Mouse (Mus musculus): Measurements from ENCODE around the gene Asb6. TPM values are rescaled to one million over a fixed set of nuclear protein-coding genes. Genes with fewer than 3 reads are reported as not detected.

Gene Asb6
- total and polyA plus RNA-seq, 3 experiments: 50.1 to 54.6 TPM; not detected in 1

DNA sequence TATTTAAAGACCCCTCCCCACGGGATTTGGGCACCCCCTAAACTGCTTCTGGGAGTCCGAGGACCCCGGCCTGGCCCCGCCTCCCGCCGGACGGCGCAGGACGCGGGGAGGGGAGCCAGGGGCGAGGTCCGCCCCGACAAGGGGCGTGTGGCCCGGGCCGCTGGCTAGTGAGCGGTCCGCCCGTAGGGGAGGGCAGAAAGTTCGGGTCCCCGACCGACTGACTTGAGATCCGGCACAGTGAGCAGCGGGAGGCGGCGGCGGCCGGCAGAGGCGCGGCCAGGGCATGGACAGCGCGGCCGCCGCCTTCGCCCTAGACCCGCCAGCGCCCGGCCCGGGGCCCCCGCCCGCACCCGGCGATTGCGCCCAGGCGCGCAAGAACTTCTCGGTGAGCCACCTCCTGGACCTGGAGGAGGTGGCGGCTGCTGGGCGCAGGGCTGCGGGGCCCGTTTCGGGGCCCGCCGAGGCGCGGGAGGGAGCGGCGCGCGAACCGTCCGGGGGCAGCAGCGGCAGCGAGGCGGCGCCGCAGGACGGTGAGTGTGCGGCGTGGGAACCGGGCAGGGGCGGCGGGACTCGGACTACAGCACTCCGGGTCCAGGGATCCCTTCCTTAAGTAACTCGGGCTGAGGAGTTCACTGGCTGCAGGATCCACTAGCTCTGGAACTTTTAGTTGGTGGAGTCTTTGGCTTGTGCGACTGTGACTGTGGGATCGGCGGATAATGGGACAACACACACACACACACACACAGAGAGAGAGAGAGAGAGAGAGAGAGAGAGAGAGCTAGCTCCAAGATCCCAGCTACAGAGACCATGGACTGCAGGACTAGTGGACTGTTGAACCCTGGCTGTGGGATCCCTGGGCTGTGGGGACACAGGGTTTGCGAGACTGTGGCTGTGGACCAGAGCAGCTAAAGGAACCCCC, 15.3 kb upstream of the Asb6 start:
- Histone ChIP-seq H3K79me2 (ENCODE audit: control insufficient read depth, insufficient read depth, low read length, poor library complexity) (no peaks in the 10 kb centered on the region), H3K36me3 (ENCODE audit: control insufficient read depth in 1 of 2, insufficient read depth in 2 of 2, low read length in 2 of 2) (no peaks in the 10 kb centered on the region), H3K9ac (ENCODE audit: control insufficient read depth, low read depth, low read length, poor library complexity, severe bottlenecking) (no peak overlapping the region), H3K4me1 (ENCODE audit: control insufficient read depth in 1 of 2, insufficient read depth in 2 of 2, low read length in 2 of 2) (no peaks in the 10 kb centered on the region), H3K4me3 (ENCODE audit: control insufficient read depth in 1 of 2, insufficient read depth in 1 of 2, low read depth in 2 of 2, low read length in 2 of 2) (no peak overlapping the region), H3K9me3 (replicated peaks; ENCODE audit: insufficient read depth, low read length) (no peaks in the 10 kb centered on the region), H3K27ac (ENCODE audit: control insufficient read depth, low read depth, low read length) (no peak overlapping the region), H3K27me3 (ENCODE audit: control insufficient read depth in 1 of 2, insufficient read depth in 2 of 2, low read length in 2 of 2) (peaks cover 4 to 7% of the 10 kb centered on the region in 2 experiments)
- no peak for TF ChIP-seq POLR2AphosphoS2 (IDR thresholded peaks at IDR 0.05; ENCODE audit: low read length)
- no peak for TF ChIP-seq ETS1 (IDR thresholded peaks at IDR 0.05; ENCODE audit: low read depth, low read length)
- TF ChIP-seq CTCF (IDR thresholded peaks at IDR 0.05 in 2 of 3, conservative IDR thresholded peaks at IDR 0.05 in 1 of 3; ENCODE audit: control insufficient read depth in 1 of 3, insufficient read depth in 1 of 3, low read depth in 2 of 3, low read length in 3 of 3, poor library complexity in 1 of 3, severe bottlenecking in 1 of 3): no peak
- no peak for TF ChIP-seq MYC (IDR thresholded peaks at IDR 0.05; ENCODE audit: low read depth, low read length)
- no peak for TF ChIP-seq USF1 (IDR thresholded peaks at IDR 0.05; ENCODE audit: low read depth, low read length)
- no peak for TF ChIP-seq EP300 (IDR thresholded peaks at IDR 0.05; ENCODE audit: low read depth in 1 of 2, low read length in 2 of 2)
- TF ChIP-seq POLR2AphosphoS5 (IDR thresholded peaks at IDR 0.05; ENCODE audit: borderline replicate concordance, low read depth, low read length): no peak
- TF ChIP-seq HCFC1 (IDR thresholded peaks at IDR 0.05; ENCODE audit: low read depth, low read length): no peak
- no peak for DNase-seq (ENCODE audit: low read depth, low spot score)

DNA sequence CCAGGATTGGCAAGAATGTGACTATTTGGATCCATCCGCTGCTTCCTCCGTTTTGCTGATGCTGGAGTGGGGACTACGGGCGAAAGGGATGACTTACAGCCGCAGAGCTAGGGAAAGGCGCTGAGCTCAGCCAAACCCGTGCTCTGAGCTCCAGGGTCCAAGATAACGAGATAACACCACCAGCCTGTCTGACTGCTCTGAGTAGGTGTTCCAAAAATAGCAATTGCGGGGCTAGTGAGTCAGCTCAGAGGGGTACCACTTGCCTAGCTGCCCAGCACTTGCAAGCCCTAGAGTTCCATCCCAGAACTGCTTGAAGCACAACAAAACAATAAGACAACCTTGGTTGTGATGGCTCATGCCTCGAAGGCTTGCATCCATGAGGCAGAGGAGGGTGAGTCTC, 12.5 kb upstream of the Asb6 start:
- Histone ChIP-seq H3K9ac (ENCODE audit: control insufficient read depth, low read depth, low read length, poor library complexity, severe bottlenecking) (no peak overlapping the region), H3K27me3 (ENCODE audit: control insufficient read depth in 1 of 2, insufficient read depth in 2 of 2, low read length in 2 of 2) (peaks cover 7 to 12% of the 10 kb centered on the region in 2 experiments), H3K27ac (ENCODE audit: control insufficient read depth, low read depth, low read length) (no peak overlapping the region), H3K4me3 (ENCODE audit: control insufficient read depth in 1 of 2, insufficient read depth in 1 of 2, low read depth in 2 of 2, low read length in 2 of 2) (no peak overlapping the region), H3K79me2 (ENCODE audit: control insufficient read depth, insufficient read depth, low read length, poor library complexity) (no peaks in the 10 kb centered on the region), H3K9me3 (replicated peaks; ENCODE audit: insufficient read depth, low read length) (no peaks in the 10 kb centered on the region), H3K4me1 (ENCODE audit: control insufficient read depth in 1 of 2, insufficient read depth in 2 of 2, low read length in 2 of 2) (no peaks in the 10 kb centered on the region), H3K36me3 (ENCODE audit: control insufficient read depth in 1 of 2, insufficient read depth in 2 of 2, low read length in 2 of 2) (no peaks in the 10 kb centered on the region)
- TF ChIP-seq MXI1 (IDR thresholded peaks at IDR 0.05; ENCODE audit: low read depth, low read length) (no peak), SIN3A (IDR thresholded peaks at IDR 0.05; ENCODE audit: low read length) (no peak), SMC3 (IDR thresholded peaks at IDR 0.05; ENCODE audit: low read depth, low read length) (no peak), UBTF (IDR thresholded peaks at IDR 0.05; ENCODE audit: borderline replicate concordance, insufficient read depth, low read depth, low read length) (no peak), POLR2AphosphoS2 (IDR thresholded peaks at IDR 0.05; ENCODE audit: low read length) (no peak), USF1 (IDR thresholded peaks at IDR 0.05; ENCODE audit: low read depth, low read length) (no peak), KAT2A (conservative IDR thresholded peaks at IDR 0.05; ENCODE audit: low read depth, low read length) (no peak), CHD1 (IDR thresholded peaks at IDR 0.05; ENCODE audit: low read depth, low read length) (no peak), POLR2AphosphoS5 (IDR thresholded peaks at IDR 0.05; ENCODE audit: borderline replicate concordance, low read depth, low read length) (no peak), NELFE (IDR thresholded peaks at IDR 0.05; ENCODE audit: low read depth, low read length) (no peak), MEF2A (IDR thresholded peaks at IDR 0.05; ENCODE audit: extremely low read depth, insufficient replicate concordance, low read depth, low read length, poor library complexity, severe bottlenecking) (no peak), RAD21 (IDR thresholded peaks at IDR 0.05; ENCODE audit: low read depth, low read length) (no peak)
- DNase-seq (ENCODE audit: low read depth, low spot score): no peak
